17 mouse cellular contexts compared by ENCODE assay signal in the genomic region with DNA sequence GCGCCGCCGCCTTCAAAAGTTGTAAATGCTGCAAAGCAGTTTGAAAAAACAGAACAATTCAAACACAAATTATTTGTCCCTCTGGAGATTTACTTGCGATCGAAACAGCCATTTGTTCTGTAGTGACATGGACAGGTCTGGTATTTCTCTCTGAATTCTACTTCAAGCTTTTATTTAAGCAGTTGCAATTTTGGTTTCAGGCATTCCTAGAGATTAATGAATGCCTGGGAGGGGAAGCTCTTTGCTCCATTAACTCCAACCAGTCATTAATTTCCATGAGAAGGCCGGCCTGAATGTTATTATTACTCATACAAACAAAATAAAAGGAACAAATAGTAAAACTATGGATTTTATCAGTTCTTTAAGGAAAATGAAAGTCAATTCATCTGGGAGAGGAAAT.
"Had no signal": no experiment of that assay in that cellular context is flagged by ENCODE, and none has a peak within 500 bp of the region (broad histone marks: within the 10 kb centered on the region; RNA-seq: fewer than 3 reads in every experiment).

No protein-coding gene starts in this region.

- H3K4me3 ChIP-seq: layer of hippocampus, adult 2 months; limb, embryonic 10.5 days; limb, embryonic 13.5 days; liver, embryonic 12.5 days; liver, embryonic 15.5 days; midbrain, embryonic 12.5 days; midbrain, embryonic 15.5 days; neural tube, embryonic 13.5 days had no signal

- H3K27ac ChIP-seq: layer of hippocampus, adult 2 months; limb, embryonic 10.5 days; limb, embryonic 13.5 days; liver, embryonic 12.5 days; liver, embryonic 15.5 days; macrophage; midbrain, embryonic 12.5 days; midbrain, embryonic 15.5 days; neural tube, embryonic 13.5 days had no signal

- H3K9ac ChIP-seq: limb, embryonic 13.5 days; liver, embryonic 12.5 days; liver, embryonic 15.5 days; midbrain, embryonic 12.5 days; midbrain, embryonic 15.5 days; neural tube, embryonic 13.5 days had no signal

- DNase-seq: kidney, adult 9 months; layer of hippocampus, adult 9-11 months; liver; lung, adult 18-20 months; lung, postnatal 14 days; thymus, adult 18-20 months; thymus, postnatal 36 days had no signal

- H3K4me2 ChIP-seq: limb, embryonic 13.5 days; liver, embryonic 12.5 days; liver, embryonic 15.5 days; midbrain, embryonic 12.5 days; midbrain, embryonic 15.5 days; neural tube, embryonic 13.5 days had no signal

- H3K4me1 ChIP-seq: limb, embryonic 10.5 days; limb, embryonic 13.5 days; liver, embryonic 12.5 days; liver, embryonic 15.5 days; midbrain, embryonic 12.5 days; midbrain, embryonic 15.5 days; neural tube, embryonic 13.5 days had no signal

- H3K9me3 ChIP-seq: limb, embryonic 10.5 days; limb, embryonic 13.5 days; liver, embryonic 12.5 days; liver, embryonic 15.5 days; midbrain, embryonic 12.5 days; midbrain, embryonic 15.5 days; neural tube, embryonic 13.5 days had no signal

- H3K27me3 ChIP-seq: limb, embryonic 13.5 days; liver, embryonic 12.5 days; liver, embryonic 15.5 days; midbrain, embryonic 12.5 days; midbrain, embryonic 15.5 days; neural tube, embryonic 13.5 days had no signal

- H3K36me3 ChIP-seq: limb, embryonic 10.5 days; limb, embryonic 13.5 days; liver, embryonic 12.5 days; liver, embryonic 15.5 days; midbrain, embryonic 12.5 days; midbrain, embryonic 15.5 days; neural tube, embryonic 13.5 days had no signal

- ATAC-seq: intestine, embryonic 16.5 days; liver, embryonic 12.5 days; midbrain, embryonic 15.5 days had no signal
